Mouse (Mus musculus) gastrocnemius, postnatal 25 days (tissue): ENCODE measurements around the gene Syngr2. TPM values are rescaled to one million over a fixed set of nuclear protein-coding genes. Genes with fewer than 3 reads are reported as not detected.
A peak's percentile ranks its signal among the peaks of the same experiment; 100 is the strongest.
"Not testable (repeated sequence)": the region's sequence is repeated elsewhere in the genome, so short reads cannot be mapped to it uniquely, and the experiment has no call there.

ENCODE experiments used
- DNase-seq: peaks from one replicate; pipeline ENCODE4 v3.0.0; 2022
- total RNA-seq, 2 experiments: library from RNA; stranded (reverse); gene quantifications; 1 replicate in 1 of 2; 2 replicates in 1 of 2; pipeline ENCODE4 v1.2.3; 2021

The Syngr2 gene
- total RNA-seq, 2 experiments from 2014 or later, result 143 to 146 TPM

DNA sequence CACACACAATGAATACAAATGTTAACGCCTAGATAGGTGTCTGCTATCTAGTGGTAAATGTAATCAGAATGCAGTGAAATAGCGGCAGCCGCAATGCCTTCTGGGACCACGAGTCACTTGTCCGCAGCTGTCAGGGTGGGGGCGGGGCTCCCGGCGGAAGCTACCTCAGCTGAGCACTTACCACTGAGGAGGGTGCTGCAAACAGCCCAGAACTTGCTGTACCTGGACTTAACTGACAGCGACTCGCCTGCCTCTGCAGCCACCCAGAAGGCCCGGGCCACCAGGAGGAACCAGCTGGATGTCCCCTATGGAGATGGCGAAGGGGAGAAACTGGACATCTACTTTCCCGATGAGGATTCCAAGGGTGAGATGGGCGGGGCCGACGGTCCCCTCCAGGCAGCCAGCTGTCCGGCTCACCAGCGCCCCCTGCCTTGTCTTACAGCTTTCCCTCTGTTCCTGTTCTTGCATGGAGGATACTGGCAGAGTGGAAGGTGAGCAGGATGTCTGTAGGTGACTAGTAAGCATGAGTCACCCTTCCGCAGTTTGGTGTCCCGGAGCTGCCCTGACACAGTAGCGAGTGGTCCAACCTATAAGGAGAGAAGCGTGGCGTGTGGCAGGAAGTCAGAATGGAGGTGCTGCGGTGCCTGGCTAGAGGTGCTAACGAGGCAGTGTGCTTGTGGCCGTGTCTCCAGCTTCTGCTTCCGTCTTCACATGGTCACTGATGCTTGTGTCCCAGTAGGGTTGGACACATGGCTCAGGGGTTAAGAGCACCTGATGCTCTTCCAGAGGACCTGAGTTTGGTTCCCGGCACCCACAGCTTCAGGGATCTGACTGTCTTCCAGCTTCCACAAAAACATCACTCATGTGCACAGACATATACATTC is 22.9 kb downstream of the Syngr2 start:
- DNase-seq, result peak; percentile 81

- DNase-seq, result not testable (repeated sequence)
These were observed 24.0 kb downstream of the Syngr2 start for GRCm38 (mm10) chr11:117833509-117833908.

GRCm38 (mm10) chr11:117834086-117834485 is 24.6 kb downstream of the Syngr2 start:
- DNase-seq, result no peak

- DNase-seq, result no peak
These were observed 26.8 kb downstream of the Syngr2 start for GRCm38 (mm10) chr11:117836306-117836705.

GRCm38 (mm10) chr11:117838572-117838971 is 29.1 kb downstream of the Syngr2 start:
- no peak for DNase-seq

DNA sequence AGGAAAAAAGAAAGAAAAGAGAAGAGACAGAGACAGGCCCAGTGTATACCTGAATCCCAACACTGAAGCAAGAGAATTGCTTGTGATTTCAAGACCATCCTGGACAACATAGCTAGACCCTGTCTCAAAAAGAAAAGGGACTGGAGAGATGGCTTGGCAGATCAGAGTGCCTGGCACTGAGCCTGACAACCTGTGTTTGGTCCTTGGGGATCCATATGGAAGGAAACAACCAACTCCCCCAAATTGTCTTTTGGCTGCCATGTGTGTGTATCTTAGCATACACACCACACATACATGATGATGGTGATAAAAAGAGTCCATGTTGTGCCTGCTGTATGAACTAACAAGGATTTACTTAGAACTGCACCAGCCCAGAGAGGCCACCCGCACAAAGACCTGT is 29.6 kb downstream of the Syngr2 start:
- no peak for DNase-seq

GRCm38 (mm10) chr11:117840910-117841309 is 31.4 kb downstream of the Syngr2 start:
- DNase-seq, result no peak

GRCm38 (mm10) chr11:117843434-117843833 is 34.0 kb downstream of the Syngr2 start:
- no peak for DNase-seq

DNA sequence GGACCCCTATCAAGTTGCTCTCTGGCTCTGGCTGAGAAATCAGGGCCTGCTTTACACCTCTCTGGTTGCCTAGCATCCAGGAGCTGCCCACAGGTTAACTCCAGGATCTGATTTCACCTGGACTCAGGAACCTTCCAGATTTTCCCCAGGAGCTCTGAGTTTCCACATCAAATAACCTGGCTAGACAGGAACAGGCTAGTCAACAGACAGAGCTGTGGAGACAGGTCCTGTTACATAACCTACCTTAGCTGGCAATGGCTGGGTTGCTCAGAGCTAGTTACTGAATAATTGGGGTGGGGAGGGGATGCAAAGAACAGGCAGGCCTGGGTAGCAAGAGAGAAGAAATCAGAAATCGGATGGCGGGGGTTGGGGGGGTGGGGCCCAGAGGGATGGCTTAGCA is 35.5 kb downstream of the Syngr2 start:
- no peak for DNase-seq

DNA sequence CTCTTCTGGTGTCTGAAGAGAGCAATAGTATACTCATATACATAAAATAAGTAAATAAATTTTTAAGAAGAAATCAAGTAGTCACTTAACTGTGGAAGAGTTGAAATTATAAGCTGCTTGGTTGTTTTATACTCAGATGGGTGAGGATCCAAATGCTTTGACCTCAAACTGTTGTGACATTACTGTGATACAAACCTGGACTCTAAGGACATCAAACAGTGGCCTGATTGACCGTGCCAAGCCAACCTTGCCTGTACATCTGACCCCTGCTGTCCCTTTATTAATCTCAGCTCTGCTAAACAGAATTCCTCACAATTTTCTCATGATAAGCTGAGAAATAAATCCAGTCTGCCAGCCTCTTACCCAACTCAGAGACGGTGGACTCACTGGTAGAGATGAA is 36.2 kb downstream of the Syngr2 start:
- no peak for DNase-seq

DNA sequence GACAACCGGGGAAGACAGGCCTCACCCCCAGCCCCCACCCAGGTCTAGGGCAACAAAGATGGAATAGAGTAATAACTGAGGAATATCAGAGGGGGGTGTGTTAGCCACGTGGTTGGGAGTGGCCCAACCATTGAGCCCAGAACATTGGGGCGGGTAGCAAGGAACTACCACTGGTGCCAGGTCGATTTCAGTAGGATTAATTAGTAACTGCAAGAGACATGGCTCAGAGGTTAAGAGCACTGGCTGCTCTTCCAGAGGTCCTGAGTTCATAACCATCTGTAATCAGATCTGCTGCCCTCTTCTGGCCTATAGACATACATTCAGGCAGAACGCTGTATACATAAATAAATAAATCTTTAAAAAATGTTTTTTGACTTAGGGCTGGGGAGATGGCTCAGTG is 37.2 kb downstream of the Syngr2 start:
- no peak for DNase-seq

DNA sequence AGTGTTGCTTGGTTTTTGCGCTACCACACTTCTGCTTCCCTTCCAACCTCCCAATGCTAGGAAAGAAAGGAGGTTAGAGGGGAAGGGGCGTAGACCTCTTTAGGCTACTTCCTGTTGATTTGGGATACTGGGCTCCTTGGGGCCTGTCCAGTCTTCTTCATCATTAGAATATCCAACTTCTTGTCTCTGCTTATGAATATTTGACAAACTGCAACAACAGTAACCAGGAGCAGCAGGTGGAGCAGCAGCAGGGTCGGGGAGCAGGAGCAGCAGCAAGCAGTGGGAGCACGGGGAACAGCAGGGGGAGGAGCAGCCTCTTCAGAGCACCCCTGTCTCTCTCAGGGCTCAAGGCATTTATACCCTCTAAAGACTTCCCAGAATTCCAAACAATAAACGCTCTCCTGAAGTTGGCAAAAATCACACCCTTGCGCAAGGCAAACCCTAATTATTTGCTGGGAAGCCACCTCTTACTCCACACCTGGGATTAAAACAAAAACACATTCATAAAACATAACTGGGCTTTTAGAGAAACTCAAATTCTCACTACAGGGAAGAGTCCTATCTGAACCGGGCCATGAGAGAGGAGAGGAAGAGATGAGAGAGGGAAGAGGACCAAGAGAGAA is 38.2 kb downstream of the Syngr2 start:
- no peak for DNase-seq

DNA sequence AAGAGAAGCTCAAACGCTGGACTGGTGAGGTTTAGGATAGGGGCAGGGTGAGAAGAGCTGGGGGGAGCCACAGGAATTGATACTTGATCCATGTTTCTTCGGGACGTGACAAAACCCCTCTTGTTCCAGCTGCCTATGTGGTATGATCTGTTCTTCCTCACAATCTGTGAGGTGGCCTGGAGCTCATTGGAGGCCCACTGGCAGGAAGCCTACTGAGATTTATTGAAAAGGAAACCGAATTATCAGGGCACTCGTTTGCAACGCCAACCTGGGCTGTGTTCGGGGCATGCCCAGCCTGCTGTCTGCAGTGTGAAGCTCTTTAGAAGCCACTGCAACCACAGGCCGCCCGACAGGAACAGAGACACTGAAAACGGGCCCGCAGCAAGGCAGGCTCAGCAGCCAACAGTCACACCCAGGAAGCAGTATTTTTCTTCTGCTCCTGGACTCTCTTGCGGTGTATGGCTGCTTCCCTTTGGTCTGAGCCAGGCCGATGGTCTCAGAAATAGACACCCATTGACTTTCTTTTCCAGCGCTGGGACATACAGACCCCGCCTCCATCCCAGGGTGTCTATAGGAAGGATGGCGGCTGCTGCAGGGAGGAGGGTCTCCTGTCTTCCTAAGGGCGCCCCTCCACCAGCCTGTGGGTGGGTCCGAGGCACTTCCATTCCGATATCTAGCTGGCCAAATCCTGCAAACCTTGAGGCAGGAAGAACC is 39.0 kb downstream of the Syngr2 start:
- no peak for DNase-seq

GRCm38 (mm10) chr11:117848985-117849671 is 39.7 kb downstream of the Syngr2 start, which contains the start of gene Birc5:
Gene Birc5 (plus strand): TSS chr11:117849251.
- peak; percentile 95 for DNase-seq

- DNase-seq, result no peak
These were observed 43.4 kb downstream of the Syngr2 start for GRCm38 (mm10) chr11:117852875-117853274.

DNA sequence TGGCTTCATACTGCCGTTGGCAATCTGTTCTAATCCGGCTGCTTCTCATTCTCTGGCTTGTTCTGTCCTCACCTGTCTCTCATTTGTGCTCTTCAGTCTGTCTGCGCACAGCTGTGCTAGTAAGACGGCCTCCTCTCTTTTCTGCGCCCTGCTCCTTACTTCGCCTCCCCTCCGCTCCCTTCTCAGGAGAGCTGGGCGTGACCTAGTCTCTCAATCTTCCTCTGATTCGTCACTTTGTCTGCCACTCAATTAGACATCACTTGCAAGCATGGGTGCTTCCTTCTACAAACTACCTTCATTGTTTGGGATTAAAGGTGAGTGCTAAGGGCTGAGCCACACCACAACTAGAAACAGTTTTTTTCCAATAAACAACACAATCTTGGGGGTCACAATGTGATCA is 44.8 kb downstream of the Syngr2 start:
- no peak for DNase-seq

DNA sequence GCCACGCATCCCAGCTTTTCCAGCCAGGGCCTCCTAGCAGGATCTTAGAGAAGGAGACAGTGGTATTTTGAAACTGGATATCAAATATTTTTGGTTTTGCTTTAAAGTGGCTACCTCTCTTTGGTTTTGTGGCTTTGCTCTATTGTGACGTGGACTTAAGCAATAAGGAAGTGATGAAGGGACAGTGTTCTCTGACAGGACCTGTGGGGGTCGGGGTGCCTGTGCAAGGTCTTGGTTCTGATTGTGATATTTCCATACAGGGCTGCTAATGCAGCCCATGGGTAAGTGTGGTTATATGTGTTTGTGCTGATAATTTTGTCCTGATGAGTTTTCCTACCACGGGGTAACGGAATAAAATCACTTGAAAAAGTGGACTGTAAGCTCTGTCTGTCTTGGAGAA is 45.9 kb downstream of the Syngr2 start:
- DNase-seq, result no peak

DNA sequence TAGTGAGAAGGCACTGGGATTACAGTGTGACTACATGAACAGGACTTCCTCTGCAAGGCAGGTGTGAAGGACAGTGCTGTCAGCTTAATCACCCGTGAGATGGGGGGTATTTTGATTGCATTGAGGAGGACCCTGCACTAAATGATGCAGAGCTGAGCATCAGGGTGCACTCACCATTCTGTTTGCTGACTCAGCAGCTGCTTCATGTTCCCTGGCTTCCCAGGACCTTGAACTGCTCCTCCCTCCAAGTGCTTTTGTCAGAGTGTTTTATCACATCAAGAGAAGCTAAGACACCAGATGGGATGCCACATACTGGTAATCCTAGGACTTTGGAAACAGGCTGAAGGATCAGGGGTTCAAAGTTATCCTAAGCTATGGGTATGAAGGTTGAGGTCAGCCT is 46.5 kb downstream of the Syngr2 start:
- DNase-seq, result no peak

DNA sequence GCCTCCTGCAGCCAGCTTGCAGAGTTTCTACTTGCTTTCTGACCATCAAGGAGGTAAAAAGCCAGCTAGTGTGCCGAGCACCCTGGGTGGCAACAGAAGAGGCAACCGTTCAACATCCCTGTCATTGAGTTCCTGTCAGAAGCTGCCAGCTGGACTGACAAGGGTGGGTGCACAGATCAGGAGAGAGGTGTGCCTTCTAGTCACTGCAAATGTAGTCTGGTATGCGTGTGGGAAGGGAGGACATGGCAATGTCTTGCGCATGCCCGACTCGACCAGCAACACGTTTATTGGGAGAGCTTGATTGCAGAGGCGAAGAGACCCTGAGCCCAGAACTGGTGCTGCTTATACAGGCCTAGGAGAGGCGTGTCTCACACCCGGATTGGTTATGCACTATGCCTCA is 48.0 kb downstream of the Syngr2 start:
- no peak for DNase-seq

DNA sequence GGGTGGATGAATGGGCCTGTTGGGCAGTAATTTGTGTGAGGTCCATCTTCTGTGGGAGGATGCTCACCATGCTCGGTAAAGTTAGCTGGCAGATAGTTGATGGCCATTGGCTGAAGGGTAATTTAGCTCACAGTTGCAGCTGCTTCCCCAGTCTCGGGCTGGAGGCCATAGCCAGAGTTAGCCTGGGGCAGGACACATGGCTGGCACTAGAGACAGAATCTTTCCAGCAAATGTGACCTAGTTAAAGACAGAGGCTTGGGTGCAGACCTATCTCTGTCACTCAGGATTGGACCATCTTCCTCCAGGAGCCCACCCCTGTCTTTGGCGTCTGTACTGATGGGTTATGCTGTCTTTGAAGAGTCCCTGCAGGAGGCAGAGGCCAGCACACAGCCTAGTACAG is 48.9 kb downstream of the Syngr2 start:
- DNase-seq, result no peak

DNA sequence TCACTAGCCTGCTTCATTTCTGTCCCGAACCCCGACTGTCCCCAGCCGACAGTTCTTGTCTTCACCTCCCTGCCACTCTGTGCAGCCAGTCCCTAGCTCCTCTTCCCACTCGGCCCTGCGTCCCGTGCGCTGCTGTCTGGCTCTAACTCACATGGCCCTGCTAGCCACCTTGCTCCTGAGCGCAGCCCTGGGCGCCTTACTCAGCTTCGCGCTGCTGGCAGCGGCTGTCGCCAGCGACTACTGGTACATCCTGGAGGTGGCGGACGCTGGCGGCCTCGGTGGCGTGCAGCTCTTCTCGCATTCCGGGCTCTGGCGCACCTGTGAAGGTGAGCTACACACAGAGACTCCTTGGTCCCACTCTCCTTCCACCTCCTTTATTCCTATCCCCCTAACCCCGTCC is 51.1 kb downstream of the Syngr2 start, which contains the start of gene Tmem235:
TSS of gene Tmem235 (plus strand) at position 152 of the 400 bp plus-strand sequence.
- no peak for DNase-seq

DNA sequence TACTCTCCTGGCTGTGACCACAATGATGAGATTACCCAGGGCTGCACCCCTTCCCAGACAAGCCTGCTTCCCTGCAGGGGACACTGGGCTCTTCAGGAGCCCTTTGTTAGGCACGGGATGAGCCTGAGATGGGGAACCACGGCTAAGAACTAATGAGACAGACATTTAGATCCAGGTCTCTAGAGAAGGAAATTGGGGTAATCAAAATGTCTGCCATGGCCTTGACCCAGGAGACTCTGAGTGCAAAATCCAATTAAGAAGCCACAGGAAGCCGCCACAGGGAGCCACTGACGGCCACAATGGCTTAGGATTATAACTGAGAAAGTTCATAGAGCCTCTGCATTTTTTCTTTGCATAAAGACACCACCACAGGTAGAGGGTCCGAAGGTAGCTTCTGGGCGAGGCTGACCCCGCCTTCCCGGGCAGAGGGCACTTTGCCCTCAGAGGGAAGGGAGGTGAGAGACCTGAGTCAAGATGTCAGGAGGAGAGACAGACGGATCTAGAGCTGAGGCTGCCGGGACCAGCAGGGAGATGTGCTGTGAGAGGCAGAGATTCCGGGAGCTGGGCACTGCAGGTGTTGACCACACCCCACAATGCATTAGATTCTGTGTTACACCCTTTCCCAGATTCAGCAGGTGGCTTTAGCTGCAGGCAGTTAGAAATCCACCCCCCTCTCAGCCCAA is 53.8 kb downstream of the Syngr2 start:
- no peak for DNase-seq
